Mouse (Mus musculus) monocyte, adult 5-6 weeks (primary cell): ENCODE data around the gene Ocel1. TPM values are rescaled to one million over a fixed set of nuclear protein-coding genes. Genes with fewer than 3 reads are reported as not detected.
A peak's percentile ranks its signal among the peaks of the same experiment; 100 is the strongest.

Source experiments
- ATAC-seq: fragments of 153-309, 156-312 bp; replicated peaks from 2 replicates; pipeline ENCODE4 v1.8.0; 2017; ENCODE audit warnings: mild to moderate bottlenecking; ENCODE audit not compliant: low TSS enrichment, insufficient number of reproducible peaks, severe bottlenecking, poor library complexity, low FRiP score
- total RNA-seq: library from RNA; stranded (forward); fragments of 200-1000, 200-491, 200-594 nt; gene quantifications from 3 replicates; pipeline ENCODE4 v1.2.3, GENCODE M21; 2017

Ocel1 gene
- total RNA-seq, 1 experiment from 2014 or later: 16.3 TPM

DNA sequence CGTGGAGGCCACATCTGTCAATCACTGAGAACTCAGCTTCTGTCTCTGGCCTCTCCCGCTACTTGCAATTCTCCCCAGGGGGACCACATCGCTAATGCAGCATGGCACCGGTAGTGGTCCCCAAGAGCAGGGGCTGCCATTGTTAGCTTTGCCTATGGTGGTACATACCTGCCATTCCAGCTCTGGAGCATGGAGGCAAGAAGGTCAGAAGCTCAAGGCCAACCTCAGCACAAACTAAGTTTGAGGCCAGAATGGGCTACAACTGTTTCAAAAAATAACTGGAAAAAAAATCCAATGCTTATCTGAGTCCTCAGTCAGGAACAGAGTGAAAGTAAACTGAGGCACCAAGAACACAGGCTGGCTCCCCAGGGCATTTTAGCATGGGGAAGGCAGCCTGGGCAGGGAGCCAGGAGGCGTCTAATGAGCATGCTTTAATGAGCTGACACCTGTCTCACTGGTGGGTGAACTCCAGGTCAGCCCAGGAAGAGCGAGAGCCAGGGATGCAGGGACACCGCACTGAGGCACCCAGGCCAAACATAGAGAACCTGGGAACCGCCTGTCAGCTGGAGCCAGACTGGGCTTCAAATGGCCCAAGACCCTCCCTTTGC, 5.4 kb downstream of the Ocel1 start:
- ATAC-seq: no peak

DNA sequence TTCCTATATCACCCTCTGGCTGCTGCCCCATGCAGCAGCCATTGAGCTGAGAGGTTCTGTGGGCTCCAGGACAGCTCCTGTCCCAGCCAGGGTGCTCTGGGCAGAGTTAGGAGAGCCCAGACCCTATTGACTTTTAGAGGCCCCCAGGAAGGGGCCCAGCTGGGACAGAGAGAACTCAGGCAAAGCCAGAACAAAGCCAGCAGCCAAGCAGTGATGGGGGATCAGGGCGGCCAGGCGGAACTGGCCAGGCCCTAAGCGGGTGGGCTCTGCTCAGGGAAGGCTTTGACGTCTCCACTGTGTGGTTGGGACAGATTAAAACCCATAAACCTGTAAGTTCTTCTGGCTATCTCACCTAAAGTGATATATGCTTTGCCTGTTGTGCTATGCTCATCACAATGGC, 7.9 kb downstream of the Ocel1 start:
- no peak for ATAC-seq

DNA sequence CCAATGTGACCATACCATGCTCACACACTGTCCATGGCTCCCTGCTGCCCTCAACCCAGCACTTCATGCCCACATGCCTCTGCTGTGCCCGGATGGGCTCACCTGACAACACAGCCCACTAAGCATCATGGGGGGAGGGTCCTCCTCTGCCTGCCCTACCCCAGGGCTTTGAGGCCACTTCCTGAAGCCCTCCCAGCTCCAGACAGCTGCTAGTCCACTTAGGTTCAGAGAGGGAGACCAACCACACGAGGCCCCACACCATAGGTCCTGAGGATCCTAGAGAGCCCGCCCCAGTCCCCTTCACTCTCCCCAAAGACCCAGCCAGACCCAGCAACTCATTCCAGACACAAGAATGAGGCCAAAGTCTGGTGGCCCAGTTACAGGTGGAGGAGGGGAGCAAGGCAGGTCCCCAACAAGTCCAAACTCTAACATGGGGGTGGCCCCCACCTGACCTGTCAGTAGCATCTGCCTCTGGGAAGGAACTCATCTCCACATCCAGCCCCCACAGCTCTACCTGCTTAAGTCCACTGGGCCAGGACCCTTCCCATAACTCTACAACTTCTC, 8.5 kb downstream of the Ocel1 start:
- no peak for ATAC-seq

DNA sequence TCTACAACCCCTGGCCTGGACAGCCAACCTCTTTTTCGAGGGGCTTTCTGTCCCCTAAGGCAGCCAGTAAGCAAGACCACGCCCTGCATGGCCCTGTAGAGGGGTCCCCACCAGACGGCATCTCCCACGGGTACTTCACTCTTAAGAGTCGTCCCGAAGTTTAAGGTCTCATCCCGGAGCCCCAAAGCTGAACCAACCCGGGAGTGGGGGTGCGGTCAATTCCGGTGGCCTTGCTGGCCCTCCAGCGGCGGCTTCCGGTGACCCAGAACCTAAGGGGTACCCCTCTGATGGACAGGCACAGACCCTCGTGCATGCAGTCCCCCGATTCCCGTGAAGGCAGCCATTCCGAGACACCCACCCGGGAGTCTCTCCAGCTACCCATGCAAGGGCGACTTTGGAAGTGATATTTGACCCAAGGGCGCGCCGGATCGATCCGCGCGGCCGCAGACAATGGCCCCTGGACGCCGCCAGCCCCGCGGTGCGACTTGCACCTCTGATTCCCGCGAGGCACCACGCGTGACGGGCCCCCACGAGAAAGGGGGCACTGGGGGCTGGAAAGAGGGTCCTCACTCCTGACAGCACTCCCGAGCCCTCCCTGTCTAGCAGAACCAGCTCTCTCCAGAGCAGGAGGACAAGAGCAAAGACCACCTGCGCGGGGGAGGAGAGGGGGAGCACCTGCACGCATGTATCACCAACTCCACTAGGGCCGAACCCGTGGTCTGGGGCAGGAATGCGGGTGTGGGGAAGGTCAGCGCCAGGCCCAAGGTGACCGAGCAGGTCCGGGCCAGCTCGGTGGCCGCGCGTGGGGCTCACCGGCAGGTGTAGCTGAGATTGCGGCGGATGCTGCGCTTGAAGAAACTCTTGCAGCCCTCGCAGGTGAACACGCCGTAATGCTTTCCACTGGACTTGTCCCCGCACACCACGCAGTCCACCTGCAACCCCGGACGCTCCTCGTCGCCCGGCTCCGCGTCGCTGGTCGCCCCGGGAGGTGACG, 9.4 kb downstream of the Ocel1 start:
- ATAC-seq: no peak

DNA sequence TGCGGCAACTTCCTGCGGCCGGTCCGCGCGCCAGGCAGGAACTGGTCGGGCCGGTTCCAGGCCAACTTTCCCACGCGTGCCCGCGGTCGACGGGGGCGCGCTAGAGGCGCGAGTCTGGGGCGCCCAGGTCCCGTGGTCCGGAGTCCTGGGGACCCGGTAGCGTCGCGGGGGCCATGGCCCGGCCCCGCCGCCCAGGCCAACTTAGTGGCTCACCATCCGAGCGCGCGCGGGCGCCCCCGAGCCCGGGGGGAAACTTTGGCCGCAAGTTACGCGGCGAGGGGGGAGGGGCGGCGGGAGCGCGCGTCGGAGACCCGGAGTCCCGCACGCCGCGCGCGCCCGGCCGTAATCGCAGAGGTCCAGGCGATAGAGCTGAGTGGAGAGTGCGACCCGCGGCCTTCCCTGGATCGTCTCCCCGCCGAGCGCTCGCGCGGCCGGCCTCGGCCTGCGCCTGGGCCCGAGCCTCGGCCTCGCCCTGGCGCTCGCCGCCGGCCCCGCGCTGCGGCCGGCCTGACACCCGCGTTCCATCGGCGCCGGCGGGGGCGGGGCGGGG, 10.4 kb downstream of the Ocel1 start, which contains the start of gene Nr2f6:
TSS of gene Nr2f6 (minus strand) at position 540 of the 550 bp plus-strand sequence.
- ATAC-seq: no peak

DNA sequence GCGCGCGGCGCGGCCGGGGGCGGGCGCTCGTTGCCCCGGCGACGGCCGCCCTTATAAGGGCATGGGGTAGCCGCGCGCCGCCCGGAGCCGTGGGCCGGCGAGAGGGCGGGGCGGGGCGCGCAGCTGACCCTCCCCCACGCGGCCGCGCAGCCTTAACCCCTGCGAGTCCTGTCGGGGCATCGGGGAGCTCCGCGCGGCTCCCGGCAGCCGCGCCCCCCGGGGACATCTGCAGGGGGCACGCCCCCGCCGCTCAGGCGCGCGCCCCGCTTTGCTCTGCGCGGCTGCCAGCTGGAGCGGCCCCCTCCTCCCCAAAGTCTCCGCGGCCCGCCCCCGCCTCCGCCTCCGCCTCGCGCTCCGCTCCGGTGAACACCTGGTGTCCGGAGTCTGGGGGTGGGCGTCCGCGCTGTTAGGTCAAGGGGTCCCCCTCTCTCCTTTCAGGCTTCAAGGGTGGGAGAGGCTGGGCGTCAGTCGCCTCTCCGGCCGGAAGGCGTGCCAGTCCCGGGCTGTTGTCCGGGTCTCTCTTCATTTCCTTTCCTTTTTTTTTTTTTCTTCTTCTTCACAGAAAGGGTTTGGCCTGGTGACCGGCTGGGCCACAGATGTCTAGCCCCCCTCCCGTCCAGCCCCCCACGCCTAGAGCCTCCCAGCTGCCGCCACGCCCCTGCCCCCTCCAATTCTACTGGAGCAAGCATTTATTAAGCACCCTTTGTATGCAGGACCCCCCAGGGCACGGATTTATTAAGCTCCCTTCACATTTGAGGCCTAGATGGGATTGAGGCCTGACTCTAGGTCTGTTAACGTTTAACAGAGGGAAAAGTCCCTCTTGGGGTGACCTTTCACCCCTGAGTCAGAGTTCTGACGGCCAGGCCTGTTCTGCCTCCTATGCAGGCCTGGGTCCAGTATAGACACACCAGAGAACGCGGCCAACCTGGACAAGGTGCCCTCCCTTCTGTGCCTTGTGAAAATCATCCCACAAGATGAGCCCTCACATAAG, 11.2 kb downstream of the Ocel1 start:
- ATAC-seq: 0 out of 2 replicates have a peak, but pooled peaks have one; percentile 41

DNA sequence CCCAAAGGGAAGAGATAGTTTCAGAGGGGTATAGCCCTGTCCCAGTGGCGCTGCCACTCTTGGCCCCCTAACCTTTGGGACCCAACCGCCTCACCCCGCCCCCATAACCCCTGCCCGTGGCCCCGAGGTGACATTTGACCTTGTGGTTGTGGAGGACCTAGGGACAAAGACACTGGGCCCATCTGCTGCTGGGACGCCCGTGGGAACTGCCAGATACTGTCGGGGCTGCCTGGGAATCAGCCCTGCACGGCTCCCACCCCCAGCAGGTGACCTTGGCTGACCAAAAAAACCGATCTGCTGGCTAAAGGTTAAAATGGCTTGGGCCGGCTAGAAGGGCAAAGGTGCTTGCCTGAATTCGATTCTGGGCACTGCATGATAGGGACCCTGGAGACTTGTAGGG, 12.3 kb downstream of the Ocel1 start:
- no peak for ATAC-seq

DNA sequence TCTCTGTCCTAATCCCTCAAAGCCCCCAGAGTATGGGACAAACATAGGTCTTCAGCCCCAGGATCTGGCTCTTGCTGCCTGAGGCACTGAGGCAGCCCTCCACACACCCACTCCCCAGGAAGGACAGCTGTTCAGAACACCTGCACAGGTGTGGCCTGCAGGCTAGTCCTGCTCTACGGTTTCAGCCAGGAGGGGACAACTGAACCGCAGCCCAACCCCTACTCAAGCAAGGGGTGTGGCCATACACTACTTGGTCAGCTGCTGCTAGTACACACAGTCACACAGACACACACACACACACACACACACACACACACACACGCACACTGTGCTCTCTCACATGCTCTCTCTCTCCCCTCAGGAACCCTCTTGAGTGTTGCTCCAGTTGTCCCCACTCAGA, 12.8 kb downstream of the Ocel1 start:
- ATAC-seq: no peak

DNA sequence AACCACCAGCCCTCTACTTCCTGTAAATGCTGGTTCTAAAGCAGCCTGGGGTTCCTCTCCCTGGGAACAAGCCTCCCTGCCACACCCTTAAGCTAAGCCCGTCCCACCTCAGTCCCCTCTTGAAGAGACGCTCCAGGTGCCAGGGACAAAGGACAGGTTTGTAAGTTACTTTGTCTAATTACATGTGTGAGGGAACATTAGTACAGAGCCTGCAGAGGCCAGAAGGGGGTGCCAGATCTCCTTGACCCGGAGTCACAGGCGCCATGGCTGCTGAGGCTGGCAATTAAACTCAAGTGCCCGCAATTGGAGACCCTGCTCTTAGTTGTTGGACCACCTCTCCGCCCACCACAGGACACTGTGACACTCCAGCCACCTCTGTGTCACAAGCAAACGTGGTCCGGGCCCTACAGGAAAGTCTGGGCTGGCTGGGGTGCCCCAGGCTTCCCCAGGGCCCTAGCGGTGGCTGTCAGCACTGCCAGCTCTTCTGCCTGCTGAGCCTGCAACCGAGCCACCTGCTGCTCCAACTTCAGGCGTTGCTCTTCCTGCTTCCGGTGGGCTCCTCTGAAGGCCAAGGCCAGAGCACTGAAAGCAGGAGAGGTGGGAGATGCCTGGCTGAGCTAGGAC, 14.2 kb downstream of the Ocel1 start:
- ATAC-seq: no peak

DNA sequence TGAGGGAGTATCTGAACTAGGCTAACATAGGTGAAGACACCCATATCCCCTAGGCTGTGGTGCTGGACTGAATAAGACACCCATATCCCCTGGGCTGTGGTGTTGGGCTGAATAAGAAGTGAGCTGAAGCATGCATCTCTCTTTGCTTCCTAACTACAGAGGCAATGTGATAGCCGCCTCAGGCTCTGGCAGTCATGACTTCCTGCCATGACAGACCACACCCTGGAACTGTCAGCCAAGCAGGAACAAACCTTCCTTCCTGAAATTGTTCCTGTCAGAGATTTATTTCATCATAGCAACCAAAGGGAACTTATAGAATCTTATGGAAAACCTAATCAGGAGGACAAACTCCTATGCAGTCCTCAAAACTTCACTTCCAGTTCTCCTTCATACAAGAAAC, 17.2 kb downstream of the Ocel1 start:
- ATAC-seq: no peak

DNA sequence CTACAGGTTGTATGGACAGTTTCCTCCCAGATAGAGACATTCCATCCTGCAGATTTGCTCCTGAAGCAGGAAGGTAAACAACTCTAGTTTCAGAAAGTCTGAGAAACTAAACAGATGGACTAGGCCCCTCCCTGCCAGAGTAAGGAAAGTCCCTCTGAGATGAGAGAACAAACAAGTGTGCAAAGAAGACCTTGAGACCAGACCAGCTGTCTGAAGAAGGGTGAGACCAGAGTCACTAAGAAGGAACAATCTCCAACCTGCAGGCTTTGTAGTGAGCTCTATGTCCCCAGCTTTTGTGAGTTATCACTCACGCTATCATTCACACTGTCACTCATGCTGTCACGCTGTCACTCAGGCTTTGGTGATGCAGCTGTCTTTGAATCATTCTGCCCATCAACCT, 20.6 kb downstream of the Ocel1 start:
- no peak for ATAC-seq

DNA sequence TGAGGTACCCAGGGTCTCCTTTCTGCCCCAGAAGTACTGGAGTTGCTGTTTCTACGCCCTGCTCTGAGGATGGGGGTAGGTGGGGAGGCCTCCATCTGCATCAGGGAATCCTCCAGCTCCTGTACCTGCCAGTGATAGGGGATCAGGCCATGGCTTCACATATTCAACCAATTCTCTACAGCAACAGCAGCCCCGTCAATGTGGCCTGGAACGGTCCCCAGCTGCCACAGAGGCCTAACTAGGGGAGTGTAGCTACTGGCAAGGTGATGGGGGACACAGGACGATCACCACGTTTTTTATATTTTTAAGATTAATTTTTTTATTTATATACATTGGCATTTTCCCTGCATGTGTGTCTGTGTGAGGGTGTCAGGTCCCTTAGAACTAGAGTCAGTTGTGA, 21.3 kb downstream of the Ocel1 start:
- ATAC-seq: no peak

DNA sequence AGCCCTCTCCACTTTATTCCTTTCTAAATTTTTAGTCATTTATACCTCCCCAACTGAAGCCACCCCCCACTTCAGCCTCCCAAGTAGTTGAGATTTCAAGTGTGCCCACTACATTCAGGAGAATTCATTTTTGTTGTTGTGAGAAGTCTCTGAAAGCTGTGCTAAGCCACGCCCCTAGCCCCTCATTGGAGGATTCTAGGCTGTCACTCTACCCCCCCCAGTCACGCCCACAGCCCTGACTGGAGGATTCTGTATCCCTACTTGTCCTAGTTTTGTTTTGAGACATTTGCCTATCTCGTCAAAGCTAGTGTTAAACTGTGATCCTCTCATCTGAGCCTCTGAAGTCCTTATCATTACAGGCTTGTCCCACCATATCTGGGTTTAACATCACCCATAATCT, 21.8 kb downstream of the Ocel1 start:
- ATAC-seq: no peak

DNA sequence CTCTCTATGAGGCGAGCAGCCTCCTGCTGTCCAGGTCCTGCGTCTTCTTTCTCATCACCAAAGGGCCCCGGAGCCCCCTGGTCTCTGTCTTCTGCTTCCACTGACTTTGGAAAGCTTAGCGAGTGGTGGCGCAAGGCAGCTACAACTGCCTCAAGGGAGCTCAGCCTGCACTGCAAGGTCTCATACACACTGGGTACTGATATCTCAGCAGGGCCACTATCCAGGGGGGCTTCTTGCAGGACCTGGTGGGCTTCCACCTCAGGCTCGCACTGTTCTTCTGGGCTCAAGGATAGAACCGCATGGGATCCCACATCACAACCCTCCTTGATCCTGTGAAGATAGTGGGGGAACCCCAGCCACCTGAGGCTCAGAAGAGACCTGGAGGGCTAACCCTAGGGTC, 23.4 kb downstream of the Ocel1 start:
- no peak for ATAC-seq

DNA sequence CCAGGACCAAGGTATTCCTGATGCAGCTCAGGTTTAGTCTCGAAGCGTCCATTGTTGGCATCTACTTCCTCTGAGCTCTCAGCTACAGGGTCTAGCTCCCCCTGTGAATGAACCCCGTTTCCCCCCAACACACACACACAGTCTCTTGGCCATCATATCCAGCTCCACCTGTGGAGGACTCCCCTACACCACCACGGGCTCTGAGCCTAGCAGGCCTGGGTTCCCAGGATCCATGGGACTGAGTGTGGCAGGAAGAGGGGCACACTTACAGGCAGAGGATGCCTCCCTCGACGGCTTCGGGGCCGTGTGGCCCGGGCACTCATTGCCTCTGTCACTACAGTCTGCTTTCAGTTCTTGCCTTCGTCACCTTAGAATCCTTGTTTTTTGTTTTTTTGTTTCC, 24.0 kb downstream of the Ocel1 start:
- no peak for ATAC-seq

DNA sequence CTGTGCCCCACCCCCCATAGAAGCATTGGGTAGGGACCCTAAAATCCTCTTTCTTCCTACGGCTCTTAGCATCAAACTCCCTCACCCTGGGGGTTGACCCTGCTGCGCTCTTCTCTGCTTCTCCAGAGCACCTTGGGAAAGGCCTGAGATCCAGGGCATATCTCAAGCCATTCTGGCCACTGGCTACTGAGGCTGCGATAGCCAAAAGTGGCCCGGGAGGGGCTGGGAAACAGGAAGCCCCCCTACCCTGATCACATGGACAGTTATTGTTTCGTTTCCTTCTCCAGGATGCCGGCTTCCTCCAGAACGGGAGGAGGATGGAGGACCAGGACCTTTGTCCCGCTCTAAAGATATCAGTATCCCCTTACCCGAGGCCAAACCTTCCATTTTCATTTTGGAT, 24.5 kb downstream of the Ocel1 start, which contains the start of gene Ushbp1:
TSS of gene Ushbp1 (minus strand) at position 174 of the 400 bp plus-strand sequence.
- ATAC-seq: no peak

DNA sequence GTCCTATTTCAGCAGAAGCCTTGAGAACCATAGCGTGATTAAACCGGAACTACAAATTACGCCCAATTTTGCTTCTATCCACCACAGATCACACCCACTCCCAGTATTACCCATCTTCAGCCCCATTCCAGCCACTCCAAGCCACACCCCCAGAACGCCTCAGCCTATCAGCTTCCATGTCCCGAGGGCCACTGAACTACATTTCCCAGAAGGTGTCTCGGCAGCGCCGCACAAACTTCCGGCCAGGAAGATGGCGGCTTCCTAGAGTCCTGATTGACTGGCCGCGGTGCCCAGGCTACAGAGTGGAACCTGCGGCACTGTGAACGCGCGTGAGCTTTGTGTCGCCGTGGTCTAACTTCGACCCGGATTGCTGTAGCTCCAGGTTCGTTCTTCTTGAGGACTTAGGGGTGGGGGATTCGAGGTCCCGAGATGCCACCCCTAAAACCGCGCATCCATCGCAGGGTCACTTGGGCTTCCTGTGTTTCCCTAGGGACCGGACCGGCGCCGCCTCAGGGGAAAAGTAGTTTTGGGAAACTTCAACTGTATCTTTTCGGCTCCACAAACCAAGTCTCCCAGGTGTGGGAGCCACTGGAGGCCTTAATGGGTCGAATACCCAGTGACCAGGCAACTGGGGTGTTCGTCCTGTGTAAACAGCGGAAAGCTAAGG, 25.7 kb downstream of the Ocel1 start, which contains the start of gene Babam1:
TSS of gene Babam1 (plus strand) at position 223 of the 667 bp plus-strand sequence.
- peak; percentile 99 for ATAC-seq
